Mouse (Mus musculus): ENCODE measurements around the gene Hfe. TPM values are rescaled to one million over a fixed set of nuclear protein-coding genes. Genes with fewer than 3 reads are reported as not detected.
A peak's percentile ranks its signal among the peaks of the same experiment; 100 is the strongest.
"Not testable (repeated sequence)": the region's sequence is repeated elsewhere in the genome, so short reads cannot be mapped to it uniquely, and the experiment has no call there.

Hfe gene
- polyA plus RNA-seq, 2 experiments = 4.5 to 10.5 TPM

DNA sequence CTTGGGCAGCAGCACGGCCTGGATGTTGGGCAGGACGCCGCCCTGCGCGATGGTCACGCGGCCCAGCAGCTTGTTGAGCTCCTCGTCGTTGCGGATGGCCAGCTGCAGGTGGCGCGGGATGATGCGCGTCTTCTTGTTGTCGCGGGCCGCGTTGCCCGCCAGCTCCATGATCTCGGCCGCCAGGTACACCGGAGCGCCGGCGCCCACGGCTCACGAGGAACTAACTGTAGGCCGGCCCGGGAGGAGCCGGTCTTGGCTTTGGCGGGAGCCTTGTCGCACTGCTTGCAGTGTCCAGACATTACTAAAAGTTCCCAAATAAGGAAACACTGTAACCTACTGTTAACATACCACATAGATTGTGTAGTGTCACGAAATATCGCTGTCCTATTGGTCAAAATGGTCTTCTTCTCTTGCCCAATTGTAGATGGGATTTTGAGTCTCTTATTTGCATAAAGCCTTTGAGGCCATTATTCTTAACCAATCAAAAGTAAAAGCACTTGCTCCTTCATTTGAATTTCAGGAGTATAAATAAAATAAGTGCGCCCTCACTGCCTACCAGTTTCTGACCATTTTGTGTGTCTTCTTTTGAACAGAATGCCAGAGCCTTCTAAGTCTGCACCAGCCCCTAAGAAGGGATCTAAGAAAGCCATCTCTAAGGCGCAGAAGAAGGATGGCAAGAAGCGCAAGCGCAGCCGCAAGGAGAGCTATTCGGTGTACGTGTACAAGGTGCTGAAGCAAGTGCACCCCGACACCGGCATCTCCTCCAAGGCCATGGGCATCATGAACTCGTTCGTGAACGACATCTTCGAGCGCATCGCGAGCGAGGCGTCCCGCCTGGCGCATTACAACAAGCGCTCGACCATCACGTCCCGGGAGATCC, 35.8 kb upstream of the Hfe start, which contains the start of gene Hist1h2bb:
Hist1h2bb (plus strand) TSS at position 534 of the 880 bp plus-strand sequence.
- Histone ChIP-seq H3K27ac (replicated peaks; ENCODE audit: low read depth, low read length) (peak within 1 kb of the TSS; percentile 96), H3K4me1 (ENCODE audit: control insufficient read depth, insufficient read depth, low read length) (0 out of 2 replicates have a peak, but pooled peaks cover 11% of the 10 kb centered on the region), H3K4me3 (replicated peaks; ENCODE audit: low read length) (peak within 1 kb of the TSS; percentile 42), H3K9ac (ENCODE audit: low read depth, low read length, severe bottlenecking) (peak within 1 kb of the TSS; percentile 59), H3K4me2 (replicated peaks; ENCODE audit: low read depth, low read length, severe bottlenecking) (peak within 1 kb of the TSS; percentile 69)
- H3K36me3 ChIP-seq (ENCODE audit: control insufficient read depth, insufficient read depth, low read length); H3K27me3 ChIP-seq (ENCODE audit: control insufficient read depth, insufficient read depth, low read length); H3K9me3 ChIP-seq (ENCODE audit: control insufficient read depth, low read length): not testable (repeated sequence)
- ATAC-seq (ENCODE audit: low FRiP score, low read depth) = peak; percentile 87
- peak; percentile 63; the same call in 1 of the 2 replicates for TF ChIP-seq POLR2A (IDR thresholded peaks at IDR 0.05; ENCODE audit: borderline replicate concordance, extremely low read depth, insufficient read depth, insufficient read length)
- peak; percentile 95 for DNase-seq (ENCODE audit: low spot score)
- 1% methylated on average over 32 of the region's 58 CpGs for WGBS

DNA sequence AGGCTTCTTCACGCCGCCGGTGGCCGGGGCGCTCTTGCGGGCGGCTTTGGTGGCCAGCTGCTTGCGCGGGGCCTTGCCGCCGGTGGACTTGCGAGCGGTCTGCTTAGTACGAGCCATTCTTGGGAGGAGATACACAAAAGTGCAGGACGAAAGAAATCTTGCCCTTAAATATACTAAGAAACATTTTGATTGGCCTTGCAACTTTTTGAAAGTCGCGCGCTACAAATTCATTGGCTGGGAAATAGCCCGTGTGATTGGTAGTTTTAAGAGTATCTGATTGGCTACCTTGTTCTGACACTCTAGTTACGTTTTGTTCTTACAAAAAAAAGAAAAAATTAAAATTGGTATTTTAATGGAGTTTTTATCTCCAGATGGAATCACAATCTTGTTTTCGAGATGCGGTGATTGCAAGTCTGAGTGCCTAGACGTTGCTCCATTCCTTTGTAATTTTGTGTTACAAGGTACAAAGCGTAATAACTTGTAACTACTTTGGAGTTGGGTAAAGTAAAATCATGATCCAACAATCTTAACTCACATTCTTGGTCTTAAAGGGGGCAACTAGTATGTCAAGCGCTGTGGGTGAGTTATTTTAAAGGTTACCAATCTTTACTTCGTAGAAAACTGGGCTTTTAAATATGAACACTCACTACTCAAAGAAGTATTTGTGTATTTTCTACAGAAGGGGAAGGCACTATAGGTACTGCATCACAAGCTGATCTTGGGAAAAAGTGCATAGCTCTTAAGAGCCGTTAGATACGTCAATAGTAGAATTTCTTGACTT, 34.9 kb upstream of the Hfe start, which contains the start of gene Hist1h3c:
Hist1h3c (minus strand) TSS at position 222 of the 781 bp plus-strand sequence.
- DNase-seq (ENCODE audit: low spot score) (peak; percentile 95), ATAC-seq (ENCODE audit: low FRiP score, low read depth) (peak; percentile 71)
- H3K27ac ChIP-seq (replicated peaks; ENCODE audit: low read depth, low read length) = peak within 1 kb of the TSS; percentile 96
- no peaks in the 10 kb centered on the region for H3K36me3 ChIP-seq (ENCODE audit: control insufficient read depth, insufficient read depth, low read length)
- peaks cover 16% of the 10 kb centered on the region for H3K4me1 ChIP-seq (ENCODE audit: control insufficient read depth, insufficient read depth, low read length)
- peak within 1 kb of the TSS; percentile 42 for H3K4me3 ChIP-seq (replicated peaks; ENCODE audit: low read length)
- no peak; the same call in 1 of the 2 replicates for TF ChIP-seq POLR2A (IDR thresholded peaks at IDR 0.05; ENCODE audit: borderline replicate concordance, extremely low read depth, insufficient read depth, insufficient read length)
- no peaks in the 10 kb centered on the region for H3K27me3 ChIP-seq (ENCODE audit: control insufficient read depth, insufficient read depth, low read length)
- WGBS = under 1% methylated on average over 23 of the region's 28 CpGs
- no peaks in the 10 kb centered on the region for H3K9me3 ChIP-seq (ENCODE audit: control insufficient read depth, low read length)
- H3K9ac ChIP-seq (ENCODE audit: low read depth, low read length, severe bottlenecking) = peak within 1 kb of the TSS; percentile 59
- H3K4me2 ChIP-seq (replicated peaks; ENCODE audit: low read depth, low read length, severe bottlenecking) = peak within 1 kb of the TSS; percentile 69

DNA sequence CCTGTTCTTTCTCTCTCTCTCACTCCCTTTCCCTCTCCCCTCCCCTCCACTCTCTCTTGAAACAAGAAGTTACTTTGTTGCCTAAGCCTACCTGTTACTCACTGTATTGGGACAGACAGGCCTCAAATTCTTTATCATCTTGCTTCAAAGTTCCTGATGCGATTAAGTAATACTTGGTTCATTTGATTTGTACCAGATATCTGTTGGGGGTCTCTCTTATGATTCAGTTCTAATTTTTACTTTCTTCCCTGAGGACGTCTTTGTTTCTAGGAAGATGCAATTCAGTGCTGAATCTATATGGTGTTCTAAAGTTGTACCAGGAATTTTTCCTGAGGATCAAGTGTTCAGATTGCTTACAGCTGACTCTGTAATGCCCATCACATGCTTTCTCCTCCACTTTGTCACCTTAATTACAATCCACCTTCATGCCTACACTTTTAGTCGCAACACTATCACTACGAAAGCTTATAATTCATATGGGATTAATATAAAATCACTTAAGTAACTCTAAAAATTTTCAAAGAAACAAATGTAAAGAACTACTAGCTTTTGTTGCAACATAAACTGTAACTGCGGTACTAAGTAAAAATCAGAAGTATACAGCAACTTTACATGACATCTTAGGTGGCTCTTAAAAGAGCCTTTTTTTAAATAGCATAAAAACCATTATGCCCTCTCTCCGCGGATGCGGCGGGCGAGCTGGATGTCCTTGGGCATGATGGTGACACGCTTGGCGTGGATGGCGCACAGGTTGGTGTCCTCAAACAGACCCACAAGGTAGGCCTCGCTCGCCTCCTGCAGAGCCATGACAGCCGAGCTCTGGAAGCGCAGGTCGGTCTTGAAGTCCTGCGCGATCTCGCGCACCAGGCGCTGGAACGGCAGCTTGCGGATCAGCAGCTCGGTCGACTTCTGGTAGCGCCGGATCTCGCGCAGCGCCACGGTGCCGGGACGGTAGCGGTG, 34.0 kb upstream of the Hfe start:
- Histone ChIP-seq H3K4me1 (ENCODE audit: control insufficient read depth, insufficient read depth, low read length) (peaks cover 20% of the 10 kb centered on the region), H3K4me2 (replicated peaks; ENCODE audit: low read depth, low read length, severe bottlenecking) (peak overlapping the region; percentile 69), H3K4me3 (replicated peaks; ENCODE audit: low read length) (peak overlapping the region; percentile 42), H3K9ac (ENCODE audit: low read depth, low read length, severe bottlenecking) (peak overlapping the region; percentile 49), H3K9me3 (ENCODE audit: control insufficient read depth, low read length) (no peaks in the 10 kb centered on the region), H3K36me3 (ENCODE audit: control insufficient read depth, insufficient read depth, low read length) (no peaks in the 10 kb centered on the region), H3K27ac (replicated peaks; ENCODE audit: low read depth, low read length) (peak overlapping the region; percentile 73), H3K27me3 (ENCODE audit: control insufficient read depth, insufficient read depth, low read length) (no peaks in the 10 kb centered on the region)
- DNase-seq (ENCODE audit: low spot score) (no peak), ATAC-seq (ENCODE audit: low FRiP score, low read depth) (no peak)
- TF ChIP-seq POLR2A (IDR thresholded peaks at IDR 0.05; ENCODE audit: borderline replicate concordance, extremely low read depth, insufficient read depth, insufficient read length) = no peak
- 1% methylated on average over 13 of the region's 36 CpGs for WGBS

DNA sequence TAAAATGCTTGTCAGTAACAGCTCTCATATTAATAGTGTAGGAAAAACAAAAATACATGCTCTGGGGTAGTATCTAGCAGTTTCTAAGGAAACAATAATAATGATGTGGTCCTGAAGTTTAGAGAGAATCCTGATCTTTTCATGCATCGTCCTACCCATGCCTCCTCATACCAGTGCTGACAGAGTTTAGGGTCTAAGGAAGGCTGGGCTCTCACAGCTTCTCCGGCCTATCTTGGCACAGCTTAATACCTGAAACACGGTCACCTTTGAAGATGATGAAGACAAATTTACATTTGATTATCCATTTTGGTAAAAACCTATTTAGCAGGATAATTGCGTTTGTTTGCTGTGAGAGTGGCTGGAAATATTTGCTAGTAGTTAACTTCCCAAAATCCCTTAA, 33.3 kb upstream of the Hfe start:
- WGBS = 38% methylated on average over 4 of the region's 4 CpGs
- H3K4me3 ChIP-seq (replicated peaks; ENCODE audit: low read length) = peak overlapping the region; percentile 42; the same call in 1 of the 2 replicates
- no peak for DNase-seq (ENCODE audit: low spot score)
- H3K36me3 ChIP-seq (ENCODE audit: control insufficient read depth, insufficient read depth, low read length) = no peaks in the 10 kb centered on the region
- H3K27ac ChIP-seq (replicated peaks; ENCODE audit: low read depth, low read length) = peak overlapping the region; percentile 73
- H3K4me2 ChIP-seq (replicated peaks; ENCODE audit: low read depth, low read length, severe bottlenecking) = peak overlapping the region; percentile 41; the same call in 1 of the 2 replicates
- TF ChIP-seq POLR2A (IDR thresholded peaks at IDR 0.05; ENCODE audit: borderline replicate concordance, extremely low read depth, insufficient read depth, insufficient read length) = 0 out of 2 replicates have a peak, but pooled peaks have one; percentile 16
- H3K27me3 ChIP-seq (ENCODE audit: control insufficient read depth, insufficient read depth, low read length) = no peaks in the 10 kb centered on the region
- no peak for ATAC-seq (ENCODE audit: low FRiP score, low read depth)
- H3K4me1 ChIP-seq (ENCODE audit: control insufficient read depth, insufficient read depth, low read length) = peaks cover 20% of the 10 kb centered on the region
- peak overlapping the region; percentile 49 for H3K9ac ChIP-seq (ENCODE audit: low read depth, low read length, severe bottlenecking)
- no peaks in the 10 kb centered on the region for H3K9me3 ChIP-seq (ENCODE audit: control insufficient read depth, low read length)

All from limb, embryonic 14.5 days (tissue).